Mouse (Mus musculus) cerebellum, postnatal 36 days (tissue): ENCODE measurements around the gene Ap2a1.
A peak's percentile ranks its signal among the peaks of the same experiment; 100 is the strongest.

Experiments
- DNase-seq, 2 experiments: peaks; one replicate each; pipeline ENCODE4 v3.0.0; 2021 to 2022; ENCODE audit warnings: mixed read lengths in 2 of 2

Ap2a1 gene

GRCm38 (mm10) chr7:44952611-44953306 lies 23.5 kb upstream of the Ap2a1 start:
- DNase-seq = peak; percentile 76 to 79

GRCm38 (mm10) chr7:44951960-44952359 lies 22.7 kb upstream of the Ap2a1 start:
- DNase-seq = no peak

DNA sequence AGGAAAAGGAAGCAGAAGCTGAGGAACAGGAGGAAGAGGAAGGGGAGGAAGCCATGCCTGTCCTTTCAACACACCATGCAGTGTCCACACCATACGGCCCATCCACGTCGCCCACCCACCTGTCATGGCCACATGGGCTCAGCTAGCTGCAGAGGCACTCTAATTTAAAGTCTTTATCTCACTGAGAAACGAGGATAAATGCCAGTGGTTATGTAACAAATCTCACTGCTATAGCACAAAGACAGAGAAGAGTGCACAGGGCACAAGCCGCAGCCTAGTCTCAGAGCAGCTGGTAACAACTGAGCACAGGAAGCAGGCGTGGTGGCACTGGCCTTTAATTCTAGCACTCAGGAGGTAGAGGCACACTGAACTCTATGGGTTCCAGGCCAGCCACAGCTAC lies 20.6 kb upstream of the Ap2a1 start:
- DNase-seq = no peak

- DNase-seq = no peak
Measured at GRCm38 (mm10) chr7:44942904-44943303, 13.6 kb upstream of the Ap2a1 start, which contains the start of gene Tsks. Gene Tsks, plus strand, starts transcription at chr7:44943204.

DNA sequence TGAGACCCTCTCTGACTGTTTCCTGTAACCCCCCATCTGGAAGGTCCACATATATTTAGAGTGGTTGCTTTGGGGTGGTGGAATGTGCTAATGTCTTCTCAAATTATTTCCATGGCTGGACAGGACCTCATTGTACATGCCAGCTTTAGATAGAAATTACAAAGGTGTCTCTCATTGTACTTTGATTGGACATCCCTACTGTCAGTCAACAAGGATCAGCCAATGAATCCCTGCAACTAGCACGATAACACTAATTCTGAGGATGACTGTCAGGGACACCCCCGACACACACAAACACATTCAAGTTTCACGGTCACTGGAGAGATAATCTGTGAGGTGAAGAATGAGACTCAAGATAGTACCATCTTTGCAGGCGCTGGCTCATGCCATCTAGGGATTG lies 9.4 kb upstream of the Ap2a1 start:
- no peak for DNase-seq

DNA sequence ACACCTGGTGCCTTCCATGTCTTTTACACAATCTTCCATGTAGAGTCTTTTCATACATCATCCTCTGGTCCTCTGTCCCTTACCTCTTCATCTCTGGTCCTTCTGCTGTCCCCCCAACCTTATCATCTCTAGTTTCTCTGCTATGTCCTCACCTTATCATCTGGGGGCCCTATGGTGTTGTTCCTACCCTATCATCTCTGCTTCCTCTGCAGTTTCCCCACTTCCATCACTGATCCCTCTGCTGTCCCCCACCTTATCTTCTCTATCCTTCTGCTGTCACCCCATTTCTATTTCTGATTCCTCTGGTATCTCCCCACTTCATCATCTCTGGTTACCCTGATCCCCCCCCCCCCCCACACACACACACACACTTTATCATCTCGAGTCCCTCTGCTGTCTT lies 726 bp downstream of the Ap2a1 start:
- no peak for DNase-seq

- DNase-seq = peak; percentile 44 to 45
Measured at GRCm38 (mm10) chr7:44925468-44925867, 3.8 kb downstream of the Ap2a1 start.

DNA sequence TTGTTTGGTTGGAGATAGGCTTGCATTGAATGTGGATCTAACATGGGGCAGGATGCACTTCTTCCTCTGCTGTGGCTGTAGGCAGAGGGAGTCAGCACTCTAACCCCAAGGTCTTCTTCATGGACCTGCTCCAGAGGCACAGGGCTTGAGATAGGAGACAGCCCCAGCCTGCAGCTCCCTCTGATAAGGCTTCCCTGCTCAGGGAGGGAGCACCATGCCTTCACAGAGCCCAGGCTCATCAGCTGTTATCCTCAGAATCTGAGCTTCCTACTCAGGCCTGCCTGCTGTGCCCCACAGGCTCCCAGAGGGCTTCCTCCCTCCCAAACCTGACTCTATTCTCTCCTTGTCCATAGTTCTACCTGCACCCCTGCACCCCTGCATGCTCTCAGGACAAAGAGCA lies 6.8 kb downstream of the Ap2a1 start:
- DNase-seq = no peak

DNA sequence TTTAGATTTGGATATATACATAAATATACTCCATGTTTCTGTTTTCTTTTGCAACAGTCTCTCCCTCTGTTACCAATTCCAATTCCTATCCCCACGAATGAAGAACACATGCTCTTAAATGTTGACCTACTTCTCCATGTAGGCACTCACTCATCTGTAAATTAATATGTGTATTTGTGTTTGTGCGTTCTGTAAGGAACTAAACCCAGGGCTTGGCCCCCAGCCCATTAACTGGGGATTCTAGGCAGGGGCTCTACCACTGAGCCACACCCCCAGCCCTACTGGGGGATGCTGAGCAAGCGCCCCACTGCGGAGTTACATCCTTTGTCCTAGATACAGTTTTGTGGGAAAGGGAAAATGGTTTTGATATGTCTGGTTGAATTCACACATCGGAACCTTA lies 10.2 kb downstream of the Ap2a1 start:
- peak in 1 of 2 experiments; percentile 3 for DNase-seq

DNA sequence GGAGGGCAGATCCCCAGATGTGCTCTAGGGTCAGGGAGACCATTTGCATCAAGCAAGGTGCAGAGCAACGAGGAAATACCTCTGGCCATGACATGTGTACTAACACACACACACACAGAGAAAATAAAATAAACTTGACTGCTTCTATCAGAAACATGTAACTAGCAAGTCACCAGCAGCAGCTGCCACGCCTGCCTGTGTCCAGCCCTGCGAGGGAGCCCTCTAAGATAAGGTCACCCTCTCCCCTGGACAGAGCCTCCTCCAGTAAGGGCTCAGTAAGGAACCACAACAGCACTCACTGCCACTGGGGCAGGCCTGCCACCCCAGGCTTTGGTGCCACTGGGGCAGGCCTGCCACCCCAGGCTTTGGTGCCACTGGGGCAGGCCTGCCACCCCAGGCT lies 11.1 kb downstream of the Ap2a1 start:
- no peak for DNase-seq

GRCm38 (mm10) chr7:44916881-44917280 lies 12.4 kb downstream of the Ap2a1 start:
- DNase-seq = peak in 1 of 2 experiments; percentile 4

DNA sequence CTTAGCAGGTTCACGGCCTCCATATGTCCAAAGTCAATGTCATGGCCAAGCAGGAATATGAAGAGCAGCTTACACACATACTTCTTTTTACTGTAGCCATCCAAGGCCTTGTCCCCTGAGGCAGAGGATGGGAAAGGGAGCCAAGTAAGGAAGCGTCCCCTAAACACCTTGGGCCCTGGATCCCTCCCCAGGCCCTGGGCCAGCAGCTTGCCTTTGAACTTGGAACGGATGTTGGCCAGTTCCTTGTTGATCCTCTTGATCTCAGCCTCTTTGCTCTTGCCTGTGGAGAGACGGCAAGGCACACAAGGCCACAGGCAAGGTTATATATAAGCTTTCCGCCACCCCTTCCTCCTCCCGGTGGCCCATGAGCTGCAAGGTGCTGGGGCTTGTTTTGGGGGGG lies 13.1 kb downstream of the Ap2a1 start:
- peak in 1 of 2 experiments; percentile 2 for DNase-seq

GRCm38 (mm10) chr7:44915314-44915713 lies 14.0 kb downstream of the Ap2a1 start:
- DNase-seq = no peak

GRCm38 (mm10) chr7:44914396-44914795 lies 14.9 kb downstream of the Ap2a1 start:
- DNase-seq = no peak

DNA sequence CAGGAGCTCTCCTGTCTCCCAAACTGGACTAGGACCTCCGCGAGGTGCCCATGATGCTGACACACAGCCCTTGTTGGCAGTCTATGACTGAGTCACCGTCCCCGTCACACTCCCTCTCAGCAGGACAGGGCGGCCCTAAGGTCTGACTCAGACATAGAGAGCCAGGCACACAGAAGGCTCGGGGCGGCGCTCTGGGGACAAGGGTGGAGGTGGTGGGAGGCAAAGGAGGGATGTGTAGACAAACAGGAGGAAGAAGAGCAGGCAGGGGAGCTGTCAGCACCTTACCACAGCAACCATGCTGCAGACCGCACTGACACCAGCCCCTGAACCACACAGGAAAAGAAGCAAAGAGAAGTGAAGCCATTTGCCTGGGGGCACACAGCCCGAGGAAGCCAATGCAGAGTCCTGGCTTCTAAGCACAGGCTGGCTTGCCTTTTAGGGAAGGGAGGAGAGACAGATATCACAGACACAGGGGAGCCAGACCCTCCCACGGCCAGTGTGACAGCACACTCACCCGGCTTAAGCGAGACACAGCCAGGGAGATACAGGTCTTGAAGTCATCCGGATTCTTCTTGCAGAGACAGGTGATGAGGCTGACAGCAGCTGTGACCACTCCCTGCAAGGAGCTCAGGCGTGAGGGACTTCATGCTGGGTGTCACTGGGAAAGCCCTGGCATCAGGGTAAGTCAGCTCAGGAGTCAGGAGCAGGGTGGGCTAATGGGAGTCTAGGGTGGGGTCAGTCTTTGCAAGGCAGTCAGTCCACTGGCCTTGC lies 20.4 kb downstream of the Ap2a1 start:
- peak; percentile 34 to 37 for DNase-seq

DNA sequence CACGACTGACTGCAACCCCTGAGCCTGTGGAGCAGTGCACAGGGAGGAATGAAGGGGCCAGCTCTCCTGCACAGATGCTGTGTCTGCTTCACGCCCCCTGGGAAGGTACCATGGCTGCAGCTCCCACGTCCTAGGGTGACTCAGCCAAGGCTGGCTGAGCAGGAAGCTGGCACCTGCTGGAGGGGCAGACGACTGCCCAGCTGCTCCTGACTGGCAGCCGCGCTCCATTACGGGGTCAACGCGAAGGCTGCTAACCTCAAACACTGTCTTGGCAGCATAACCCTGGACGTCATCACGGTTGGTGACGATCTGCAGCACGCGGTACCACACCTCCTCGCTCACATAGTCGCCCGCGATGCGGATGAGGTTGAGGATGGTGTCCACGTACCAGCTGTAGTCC lies 23.9 kb downstream of the Ap2a1 start:
- no peak for DNase-seq

GRCm38 (mm10) chr7:44901230-44901722 lies 28.0 kb downstream of the Ap2a1 start:
- DNase-seq = no peak

DNA sequence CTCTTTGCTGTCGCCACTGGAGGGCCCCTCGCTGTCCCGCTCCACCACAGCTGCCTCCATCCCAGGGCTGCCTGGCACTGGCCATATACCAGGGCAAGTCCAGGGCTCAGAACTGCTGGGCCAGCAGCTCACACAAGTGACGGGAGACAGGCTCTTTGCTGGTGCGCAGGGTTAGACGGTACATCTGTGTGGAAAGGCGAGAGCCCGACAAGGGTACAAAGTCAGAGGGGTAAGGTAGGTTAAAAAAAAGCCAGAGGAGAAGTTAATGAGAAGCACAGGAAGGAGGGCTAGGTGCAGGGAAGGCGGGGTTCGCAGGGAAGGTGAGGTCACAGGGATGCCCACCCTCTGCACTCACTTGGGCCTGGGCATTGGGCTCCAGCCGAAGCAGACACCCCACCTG lies 28.7 kb downstream of the Ap2a1 start:
- DNase-seq = no peak

- peak; percentile 27 to 53 for DNase-seq
Measured at GRCm38 (mm10) chr7:44898607-44899006, 30.7 kb downstream of the Ap2a1 start.

GRCm38 (mm10) chr7:44896499-44896898 lies 32.8 kb downstream of the Ap2a1 start:
- DNase-seq = no peak

DNA sequence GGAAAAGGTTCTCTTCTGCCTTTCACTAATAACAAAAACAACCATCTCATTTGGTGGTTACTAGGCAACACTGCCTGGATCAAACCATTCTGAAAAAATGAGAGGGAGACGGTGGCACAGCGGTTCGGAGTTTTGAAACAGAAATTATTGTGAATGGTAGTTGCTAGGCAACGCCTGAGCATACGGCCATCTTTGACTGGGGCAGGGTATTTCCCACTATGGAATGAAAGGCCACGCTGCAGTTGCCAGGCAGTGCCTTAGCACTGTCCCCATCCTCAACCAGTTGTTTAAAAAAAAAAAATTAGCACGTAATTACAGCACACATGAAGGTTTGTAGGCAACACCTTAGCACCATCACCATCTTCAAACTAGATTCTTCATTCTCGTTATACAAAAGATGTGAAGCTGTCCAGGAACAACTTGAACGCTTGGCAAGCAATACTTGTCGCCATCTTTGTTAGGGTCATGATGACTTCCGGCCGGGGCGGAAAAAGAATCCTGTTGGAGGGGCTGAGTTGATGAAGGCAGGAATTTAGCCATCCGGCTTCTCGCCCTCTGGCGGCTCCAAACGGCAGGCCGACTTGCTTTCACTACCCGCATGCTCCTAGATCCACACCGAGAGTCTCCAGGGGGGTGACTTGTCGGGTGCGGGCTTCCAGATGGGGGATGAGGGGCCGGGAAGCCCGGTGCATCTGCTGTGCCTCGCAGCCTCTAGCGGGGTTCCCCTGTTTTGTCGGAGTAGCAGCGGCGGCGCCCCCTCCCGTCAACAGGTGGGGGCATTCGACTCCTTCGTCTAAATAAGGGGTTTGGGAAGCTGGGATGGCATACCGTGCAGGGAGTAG lies 33.5 kb downstream of the Ap2a1 start, which contains the start of gene Fuz:
TSS of gene Fuz (plus strand) at position 487 of the 842 bp plus-strand sequence.
- DNase-seq = peak; percentile 90

DNA sequence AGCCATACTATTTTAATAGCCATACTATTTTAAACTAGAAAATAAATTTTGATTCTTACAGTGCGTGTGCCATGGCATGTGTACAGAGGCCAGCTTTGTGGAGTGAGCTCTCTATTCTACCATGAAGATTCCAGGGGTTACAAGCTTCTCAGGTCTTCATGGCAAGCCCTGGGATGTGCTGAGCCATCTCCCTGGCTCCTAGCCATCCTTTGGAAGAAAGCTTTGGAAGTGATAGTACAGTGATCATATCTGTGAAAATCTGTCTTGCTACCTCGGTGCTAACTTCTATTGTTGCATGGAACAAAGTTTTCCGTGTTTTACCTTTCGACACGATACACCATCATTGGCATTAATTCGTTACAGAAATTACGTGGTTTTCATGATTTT lies 34.1 kb downstream of the Ap2a1 start:
- DNase-seq = no peak

- DNase-seq = no peak
Measured at GRCm38 (mm10) chr7:44894175-44894574, 35.1 kb downstream of the Ap2a1 start.
